Mouse (Mus musculus) lung, postnatal 0 days (tissue): ENCODE results near the gene Stag1. TPM values are rescaled to one million over a fixed set of nuclear protein-coding genes. Genes with fewer than 3 reads are reported as not detected.

Experiments used
- ATAC-seq: fragments of 200-750 bp; cut with Nextera tagmentation; 2 replicates; pipeline ENCODE4 v1.8.0; 2017; ENCODE audit warnings: moderate library complexity
- DNase-seq: peaks from one replicate; pipeline ENCODE4 v3.0.0-alpha.2; 2016; ENCODE audit warnings: low spot score
- H3K27ac ChIP-seq: fragments of 300-500 bp; sonication (generic); 2 replicates; pipeline ENCODE4 v1.5.1; 2014; ENCODE audit warnings: antibody characterized with exemption, mild to moderate bottlenecking, low read length, mixed read lengths
- H3K27me3 ChIP-seq: fragments of 300-500 bp; sonication (generic); replicated peaks from 2 replicates; pipeline ENCODE4 v1.6.1; 2014; ENCODE audit warnings: low read length, mixed read lengths; ENCODE audit not compliant: insufficient read depth
- H3K36me3 ChIP-seq: fragments of 300-500 bp; sonication (generic); 2 replicates; pipeline ENCODE4 v1.6.1; 2014; ENCODE audit warnings: low read length, mixed read lengths; ENCODE audit not compliant: insufficient read depth
- H3K4me1 ChIP-seq: fragments of 300-500 bp; sonication (generic); 2 replicates; pipeline ENCODE4 v1.6.1; 2014; ENCODE audit warnings: antibody characterized with exemption, low read depth, low read length, mixed read lengths; ENCODE audit not compliant: insufficient read depth
- H3K4me2 ChIP-seq: fragments of 300-500 bp; sonication (generic); replicated peaks from 2 replicates; pipeline ENCODE4 v1.6.1; 2014; ENCODE audit warnings: low read depth, mild to moderate bottlenecking, low read length, moderate library complexity, mixed read lengths
- H3K4me3 ChIP-seq: fragments of 300-500 bp; sonication (generic); 2 replicates; pipeline ENCODE4 v1.5.1; 2014; ENCODE audit warnings: low read depth, low read length
- H3K9ac ChIP-seq: fragments of 300-500 bp; sonication (generic); replicated peaks from 2 replicates; pipeline ENCODE4 v1.6.1; 2014; ENCODE audit warnings: low read depth, mild to moderate bottlenecking
- H3K9me3 ChIP-seq: fragments of 300-500 bp; sonication (generic); 2 replicates; pipeline ENCODE4 v1.6.1; 2016; ENCODE audit warnings: low read length, mixed read lengths
- CTCF ChIP-seq: IDR thresholded peaks from 2 replicates; pipeline ENCODE4 v1.5.1; 2016; ENCODE audit warnings: antibody characterized with exemption, mild to moderate bottlenecking
- EP300 ChIP-seq: IDR thresholded peaks from 2 replicates; pipeline ENCODE4 v1.6.1; 2016; ENCODE audit warnings: antibody characterized with exemption, mild to moderate bottlenecking, control low read depth
- WGBS: fragments of 180-500 bp; shearing (Covaris S2); extraction: QIAGEN DNeasy Blood & Tissue Kit; methylation state at CpG from one replicate; pipeline ENCODE4 v1.1.7; 2014; 5-methylcytosine and 5-hydroxymethylcytosine counted together
- polyA plus RNA-seq: library from polyadenylated mRNA; unstranded; fragments of >200 nt; fragmentation: Nextera tagmentation; extraction: Ambion mirVana; gene quantifications from 2 replicates; pipeline ENCODE4 v1.2.1, GENCODE M21; 2015

The Stag1 gene
- polyA plus RNA-seq, 1 experiment from 2014 or later = 38.1 TPM

DNA sequence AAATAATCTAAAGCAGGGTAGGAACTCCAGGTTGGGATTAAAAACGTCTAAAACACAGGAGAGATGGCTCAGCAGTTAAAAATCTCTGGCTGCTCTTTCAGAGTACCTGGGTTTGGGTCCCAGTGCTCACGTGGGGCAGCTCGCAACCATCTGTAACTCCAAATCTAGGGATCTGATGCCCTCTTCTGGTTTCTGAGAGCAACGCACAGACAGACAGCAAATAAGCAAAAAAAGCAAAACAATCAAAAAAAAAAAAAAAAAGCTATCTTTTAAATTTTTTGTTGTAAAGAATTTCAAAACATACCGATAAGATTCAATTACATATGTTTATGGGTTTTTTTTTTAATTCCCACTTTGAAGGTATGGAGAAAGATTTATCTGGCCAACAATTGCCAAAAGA, 405.7 kb downstream of the Stag1 start:
- Histone ChIP-seq H3K9me3 (no peaks in the 10 kb centered on the region), H3K36me3 (0 out of 2 replicates have a peak, but pooled peaks cover 3% of the 10 kb centered on the region), H3K4me1 (no peaks in the 10 kb centered on the region), H3K27ac (no peak overlapping the region), H3K9ac (no peak overlapping the region), H3K4me3 (no peak overlapping the region), H3K27me3 (no peaks in the 10 kb centered on the region), H3K4me2 (no peak overlapping the region)
- TF ChIP-seq CTCF (no peak), EP300 (no peak)
- ATAC-seq (no peak), DNase-seq (no peak)
- 90% methylated on average over 5 of the region's 5 CpGs for WGBS

DNA sequence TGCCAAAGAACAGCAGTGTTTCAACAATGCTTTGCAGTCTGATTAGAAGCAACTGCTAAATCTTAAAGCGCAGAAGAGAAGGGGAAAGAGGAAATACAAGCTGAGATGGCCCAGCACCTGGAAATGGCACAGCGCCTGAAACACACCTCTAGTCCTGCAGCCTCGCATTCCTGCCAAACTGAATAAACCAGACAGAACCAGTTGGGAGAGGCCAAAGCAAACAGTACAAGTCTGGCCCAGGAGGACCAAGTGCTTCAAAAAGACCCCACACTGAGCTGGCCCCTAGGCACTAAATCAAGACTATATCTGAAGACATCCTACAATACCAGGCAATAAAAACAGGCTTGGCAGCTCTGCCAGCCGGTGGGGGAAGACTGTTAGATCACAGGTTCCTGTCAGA, 408.3 kb downstream of the Stag1 start:
- no peaks in the 10 kb centered on the region; the same call in 1 of the 2 replicates for H3K36me3 ChIP-seq
- no peak for TF ChIP-seq CTCF
- no peak for TF ChIP-seq EP300
- H3K27me3 ChIP-seq = no peaks in the 10 kb centered on the region
- H3K27ac ChIP-seq = 0 out of 2 replicates have a peak overlapping the region, but pooled peaks have one; percentile 20
- 41% methylated on average over 4 of the region's 4 CpGs for WGBS
- H3K9ac ChIP-seq = no peak overlapping the region
- H3K4me3 ChIP-seq = no peak overlapping the region
- H3K4me1 ChIP-seq = no peaks in the 10 kb centered on the region
- no peaks in the 10 kb centered on the region for H3K9me3 ChIP-seq
- ATAC-seq (peak; percentile 67), DNase-seq (peak; percentile 55)
- H3K4me2 ChIP-seq = peak overlapping the region; percentile 11; the same call in 1 of the 2 replicates

Other genes starting within 250 kb of the Stag1 start
- gene Il20rb, start 111.0 kb upstream of the Stag1 start, polyA plus RNA-seq = 1.9 and 2.2 TPM in 2 replicates
- gene Nck1, start 51.7 kb upstream of the Stag1 start, polyA plus RNA-seq = 77.9 and 87.8 TPM in 2 replicates
- 16.1 and 16.7 TPM in 2 replicates for gene Slc35g2, start 26.7 kb upstream of the Stag1 start, polyA plus RNA-seq